30 mouse cellular contexts compared by ENCODE assay signal in the genomic region with DNA sequence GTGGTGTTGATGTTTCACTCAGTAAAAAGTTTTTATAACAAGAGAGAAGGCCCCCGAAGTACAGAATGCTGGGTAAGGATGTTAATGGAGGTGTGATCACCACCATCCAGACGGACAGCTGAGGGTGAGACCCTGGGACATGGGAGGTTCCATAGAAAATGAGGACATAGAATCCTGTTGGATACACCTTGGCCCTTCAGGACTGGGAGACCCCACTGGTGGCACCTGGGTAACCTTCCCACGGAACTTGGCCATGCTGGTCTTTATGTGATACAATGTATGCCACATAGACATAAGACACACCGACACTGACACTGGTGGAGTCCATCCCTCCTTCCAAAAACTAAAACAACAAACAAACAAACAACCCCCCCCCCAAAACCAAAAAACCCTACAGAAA.
"Had no signal": no experiment of that assay in that cellular context is flagged by ENCODE, and none has a peak within 500 bp of the region (broad histone marks: within the 10 kb centered on the region; RNA-seq: fewer than 3 reads in every experiment).

No protein-coding gene starts in this region.

- ATAC-seq: liver, embryonic 12.5 days; liver, postnatal 0 days; lung, postnatal 0 days; midbrain, embryonic 13.5 days; midbrain, embryonic 15.5 days; midbrain, embryonic 16.5 days had no signal

- H3K4me1 ChIP-seq: limb, embryonic 10.5 days; limb, embryonic 12.5 days; limb, embryonic 13.5 days; limb, embryonic 15.5 days; liver, embryonic 12.5 days; liver, embryonic 13.5 days; liver, embryonic 15.5 days; lung, embryonic 15.5 days; megakaryocyte, embryonic 14.5 days; midbrain, embryonic 12.5 days; midbrain, embryonic 15.5 days had no signal

- H3K4me3 ChIP-seq: left cerebral cortex, adult 2 months; limb, embryonic 10.5 days; limb, embryonic 12.5 days; limb, embryonic 13.5 days; limb, embryonic 15.5 days; liver, embryonic 12.5 days; liver, embryonic 13.5 days; liver, embryonic 15.5 days; lung, embryonic 15.5 days; megakaryocyte, embryonic 14.5 days; midbrain, embryonic 10.5 days; midbrain, embryonic 12.5 days; midbrain, embryonic 13.5 days; midbrain, embryonic 15.5 days had no signal

- H3K27me3 ChIP-seq: limb, embryonic 12.5 days; limb, embryonic 13.5 days; limb, embryonic 15.5 days; liver, embryonic 12.5 days; liver, embryonic 13.5 days; liver, embryonic 15.5 days; lung, embryonic 15.5 days; megakaryocyte, embryonic 14.5 days; midbrain, embryonic 12.5 days; midbrain, embryonic 13.5 days; midbrain, embryonic 15.5 days had no signal

- H3K4me2 ChIP-seq: limb, embryonic 12.5 days; limb, embryonic 13.5 days; limb, embryonic 15.5 days; liver, embryonic 11.5 days; liver, embryonic 12.5 days; liver, embryonic 13.5 days; liver, embryonic 15.5 days; lung, embryonic 14.5 days; lung, embryonic 15.5 days; midbrain, embryonic 11.5 days; midbrain, embryonic 12.5 days; midbrain, embryonic 13.5 days; midbrain, embryonic 15.5 days had no signal

- H3K36me3 ChIP-seq: limb, embryonic 10.5 days; liver, embryonic 12.5 days; liver, embryonic 13.5 days; liver, embryonic 15.5 days; lung, embryonic 15.5 days had no signal

- H3K27ac ChIP-seq: left cerebral cortex, adult 2 months; limb, embryonic 10.5 days; limb, embryonic 12.5 days; limb, embryonic 13.5 days; limb, embryonic 15.5 days; liver, embryonic 12.5 days; liver, embryonic 13.5 days; liver, embryonic 14.5 days; liver, embryonic 15.5 days; lung, embryonic 15.5 days; macrophage; midbrain, embryonic 10.5 days; midbrain, embryonic 12.5 days; midbrain, embryonic 13.5 days; midbrain, embryonic 15.5 days had no signal

- H3K9ac ChIP-seq: limb, embryonic 12.5 days; limb, embryonic 13.5 days; limb, embryonic 15.5 days; liver, embryonic 12.5 days; liver, embryonic 13.5 days; liver, embryonic 14.5 days; liver, embryonic 15.5 days; liver, postnatal 0 days; lung, embryonic 14.5 days; lung, embryonic 15.5 days; midbrain, embryonic 12.5 days; midbrain, embryonic 13.5 days; midbrain, embryonic 15.5 days had no signal

- H3K9me3 ChIP-seq: limb, embryonic 10.5 days; limb, embryonic 12.5 days; limb, embryonic 13.5 days; limb, embryonic 15.5 days; liver, embryonic 12.5 days; liver, embryonic 13.5 days; liver, embryonic 15.5 days; lung, embryonic 15.5 days; megakaryocyte, embryonic 14.5 days; midbrain, embryonic 10.5 days; midbrain, embryonic 12.5 days; midbrain, embryonic 13.5 days; midbrain, embryonic 15.5 days had no signal

- DNase-seq: left cerebral cortex, postnatal 4 days; liver; liver, embryonic 13.5 days; liver, postnatal 0 days; lung, adult 18-20 months; lung, adult 2 months; lung, embryonic 14.5 days; lung, postnatal 10 days; lung, postnatal 14 days; lung, postnatal 36 days; midbrain, embryonic 14.5 days had no signal
